Mouse (Mus musculus) CH12.LX (cell line): ENCODE data around the gene Cnih3. TPM values are rescaled to one million over a fixed set of nuclear protein-coding genes. Genes with fewer than 3 reads are reported as not detected.

Experiments
- DNase-seq: peaks from one replicate; pipeline ENCODE4 v3.0.0-alpha.2; 2013; ENCODE audit errors: extremely low read depth
- H3K27ac ChIP-seq: 2 replicates; pipeline ENCODE4 v1.5.1; 2012; ENCODE audit warnings: low read depth, mild to moderate bottlenecking, control low read depth, moderate library complexity; ENCODE audit not compliant: insufficient read depth
- H3K27me3 ChIP-seq: replicated peaks from 2 replicates; pipeline ENCODE3; 2012; ENCODE audit warnings: inconsistent platforms
- H3K36me3 ChIP-seq, 2 experiments: replicated peaks in 1 of 2; 2 replicates each; pipeline versions ENCODE3 to v1.6.1; 2012; ENCODE audit warnings: inconsistent platforms in 1 of 2, low read length in 1 of 2, mild to moderate bottlenecking in 1 of 2, mixed read lengths in 1 of 2, moderate library complexity in 1 of 2; ENCODE audit not compliant: control insufficient read depth in 1 of 2, insufficient read depth in 1 of 2
- H3K4me1 ChIP-seq, 2 experiments: 2 replicates each; pipeline ENCODE4 v1.6.1; 2012; ENCODE audit warnings: inconsistent platforms in 1 of 2, moderate library complexity in 1 of 2; ENCODE audit not compliant: insufficient read depth in 2 of 2, control insufficient read depth in 1 of 2
- H3K4me2 ChIP-seq: 2 replicates; pipeline ENCODE4 v1.6.1; 2012; ENCODE audit warnings: low read depth, mild to moderate bottlenecking, control low read depth; ENCODE audit not compliant: poor library complexity, insufficient read depth, severe bottlenecking
- H3K4me3 ChIP-seq, 3 experiments: fragments of 150-350 bp in 1 of 3; sonication (generic) in 1 of 3; replicated peaks in 1 of 3; 2 replicates each; pipeline versions ENCODE3 to v1.5.1; 2011 to 2012; ENCODE audit warnings: low read depth in 2 of 3, low read length in 2 of 3, mild to moderate bottlenecking in 2 of 3, moderate library complexity in 2 of 3, control low read depth in 1 of 3, improper control_type of control experiment in 1 of 3, inconsistent platforms in 1 of 3, mixed read lengths in 1 of 3; ENCODE audit not compliant: poor library complexity in 1 of 3
- H3K79me2 ChIP-seq: replicated peaks from 2 replicates; pipeline ENCODE4 v1.6.1; 2012; ENCODE audit warnings: mild to moderate bottlenecking, moderate library complexity; ENCODE audit not compliant: control insufficient read depth, poor library complexity, insufficient read depth, severe bottlenecking; ENCODE audit errors: extremely low read depth
- H3K9ac ChIP-seq: 2 replicates; pipeline ENCODE4 v1.6.1; 2012; ENCODE audit warnings: low read depth, mild to moderate bottlenecking, control low read depth, moderate library complexity; ENCODE audit not compliant: insufficient read depth
- H3K9me3 ChIP-seq: replicated peaks from 2 replicates; pipeline ENCODE3; 2012; ENCODE audit warnings: low read length, inconsistent platforms, mixed read lengths
- BHLHE40 ChIP-seq: IDR thresholded peaks from 2 replicates; pipeline ENCODE4 v1.6.1; 2011; ENCODE audit warnings: mild to moderate bottlenecking, low read depth, low read length, improper control_type of control experiment
- CHD1 ChIP-seq: IDR thresholded peaks from 2 replicates; pipeline ENCODE4 v1.6.1; 2012; ENCODE audit warnings: low read depth, low read length, improper control_type of control experiment, inconsistent platforms
- CTCF ChIP-seq, 2 experiments: IDR thresholded peaks in 1 of 2; conservative IDR thresholded peaks in 1 of 2; 2 replicates each; pipeline ENCODE4 v1.5.1; 2011 to 2012; ENCODE audit warnings: low read depth in 2 of 2, low read length in 2 of 2, improper control_type of control experiment in 1 of 2, inconsistent platforms in 1 of 2, mild to moderate bottlenecking in 1 of 2, moderate library complexity in 1 of 2
- ELF1 ChIP-seq: IDR thresholded peaks from 2 replicates; pipeline ENCODE4 v1.6.1; 2014; ENCODE audit warnings: low read depth, mild to moderate bottlenecking, inconsistent platforms, low read length, improper control_type of control experiment
- HCFC1 ChIP-seq: IDR thresholded peaks from 2 replicates; pipeline ENCODE4 v1.6.1; 2012; ENCODE audit warnings: low read depth, mild to moderate bottlenecking, inconsistent platforms, low read length, improper control_type of control experiment
- IRF4 ChIP-seq: IDR thresholded peaks from 2 replicates; pipeline ENCODE4 v1.6.1; 2014; ENCODE audit warnings: low read depth, mild to moderate bottlenecking, inconsistent platforms, low read length, improper control_type of control experiment
- JUN ChIP-seq: IDR thresholded peaks from 2 replicates; pipeline ENCODE4 v1.6.1; 2011; ENCODE audit warnings: low read depth, mild to moderate bottlenecking, low read length, improper control_type of control experiment, moderate library complexity; ENCODE audit not compliant: insufficient read depth
- JUND ChIP-seq: conservative IDR thresholded peaks from 2 replicates; pipeline ENCODE4 v1.6.1; 2011; ENCODE audit warnings: low read depth, low read length, improper control_type of control experiment
- MAZ ChIP-seq: IDR thresholded peaks from 2 replicates; pipeline ENCODE4 v1.6.1; 2012; ENCODE audit warnings: low read depth, mild to moderate bottlenecking, inconsistent platforms, low read length, improper control_type of control experiment, moderate library complexity
- MYC ChIP-seq: IDR thresholded peaks from 2 replicates; pipeline ENCODE4 v1.6.1; 2011; ENCODE audit warnings: low read depth, mild to moderate bottlenecking, improper control_type of control experiment, low read length
- NELFE ChIP-seq: IDR thresholded peaks from 2 replicates; pipeline ENCODE4 v1.6.1; 2011; ENCODE audit warnings: low read depth, low read length, improper control_type of control experiment
- NRF1 ChIP-seq: IDR thresholded peaks from 2 replicates; pipeline ENCODE4 v1.6.1; 2014; ENCODE audit warnings: low read depth, mild to moderate bottlenecking, inconsistent platforms, low read length, improper control_type of control experiment, moderate library complexity
- PAX5 ChIP-seq: IDR thresholded peaks from 2 replicates; pipeline ENCODE4 v1.6.1; 2012; ENCODE audit warnings: low read length, inconsistent platforms, mixed read lengths
- RAD21 ChIP-seq: IDR thresholded peaks from 2 replicates; pipeline ENCODE4 v1.6.1; 2011; ENCODE audit warnings: low read depth, mild to moderate bottlenecking, low read length, improper control_type of control experiment, moderate library complexity
- SMC3 ChIP-seq: IDR thresholded peaks from 2 replicates; pipeline ENCODE4 v1.6.1; 2011; ENCODE audit warnings: low read depth, low read length, improper control_type of control experiment
- TCF12 ChIP-seq: IDR thresholded peaks from 2 replicates; pipeline ENCODE4 v1.6.1; 2014; ENCODE audit warnings: low read depth, mild to moderate bottlenecking, inconsistent platforms, low read length, improper control_type of control experiment
- USF2 ChIP-seq: conservative IDR thresholded peaks from 2 replicates; pipeline ENCODE4 v1.6.1; 2011; ENCODE audit warnings: low read depth, low read length, improper control_type of control experiment
- ZNF384 ChIP-seq: IDR thresholded peaks from 2 replicates; pipeline ENCODE4 v1.6.1; 2012; ENCODE audit warnings: low read depth, low read length, improper control_type of control experiment, inconsistent platforms
- dilution Hi-C: fragments of 300-500 bp; cut with MboI; formaldehyde crosslinking; loops from 2 replicates; pipeline ENCODE4 v1.14.3; 2020; ENCODE audit warnings: low sequenced_read_pairs; ENCODE audit not compliant: extremely low pct_unique_long_range_greater_than_20kb, extremely low pct_ligation_motif_present
- in situ Hi-C: fragments of 300-500 bp; cut with MboI; formaldehyde crosslinking; loops from 3 replicates; pipeline ENCODE4 v1.14.3; 2019; ENCODE audit warnings: low sequenced_read_pairs, low pct_ligation_motif_present, low pct_unique_long_range_greater_than_20kb, mixed read lengths
- polyA plus RNA-seq: library from polyadenylated mRNA; unstranded; fragments of >175 nt; gene quantifications from 2 replicates; pipeline ENCODE4 v1.2.1, GENCODE M21; 2012; ENCODE audit warnings: low read depth; ENCODE audit not compliant: insufficient read length
- total RNA-seq, 2 experiments: library from RNA; depleted of rRNA; stranded (reverse); fragments of 300-350 nt in 1 of 2; fragments of >200 nt in 1 of 2; gene quantifications; 2 replicates each; pipeline ENCODE4 v1.2.3; 2012 to 2014

Cnih3 gene
- total and polyA plus RNA-seq, 3 experiments = not detected

DNA sequence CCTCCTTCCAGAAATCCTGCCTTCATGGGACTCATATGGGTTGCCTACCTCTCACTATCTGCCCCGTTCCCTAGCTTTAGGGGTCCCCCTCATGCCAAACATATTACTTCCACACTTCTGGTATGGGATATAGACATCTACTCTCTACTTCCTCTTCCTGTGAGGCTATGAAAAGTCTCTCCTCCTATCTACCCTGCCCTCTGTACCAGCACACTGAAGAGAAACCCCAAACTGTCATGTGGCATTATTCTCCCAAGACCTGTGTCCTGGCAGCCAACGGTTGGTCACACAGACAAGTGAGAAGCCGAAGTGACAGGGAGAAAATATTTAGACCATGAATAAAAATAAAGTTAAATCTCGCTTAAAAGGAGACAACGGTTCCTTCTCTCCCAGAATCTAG, 92.6 kb downstream of the Cnih3 start:
- no peaks in the 10 kb centered on the region for H3K27me3 ChIP-seq
- no peak for TF ChIP-seq NELFE
- H3K4me2 ChIP-seq = no peak overlapping the region
- H3K4me1 ChIP-seq = peaks cover 0 to 8% of the 10 kb centered on the region in 2 experiments; a peak in 2 of 4 replicates
- no peaks in the 10 kb centered on the region for H3K79me2 ChIP-seq
- no peaks in the 10 kb centered on the region for H3K9me3 ChIP-seq
- in situ Hi-C loops (no loop called here), dilution Hi-C loops (no loop called here)
- no peak overlapping the region for H3K4me3 ChIP-seq
- DNase-seq = no peak
- H3K27ac ChIP-seq = no peak overlapping the region
- no peaks in the 10 kb centered on the region for H3K36me3 ChIP-seq
- no peak overlapping the region for H3K9ac ChIP-seq

DNA sequence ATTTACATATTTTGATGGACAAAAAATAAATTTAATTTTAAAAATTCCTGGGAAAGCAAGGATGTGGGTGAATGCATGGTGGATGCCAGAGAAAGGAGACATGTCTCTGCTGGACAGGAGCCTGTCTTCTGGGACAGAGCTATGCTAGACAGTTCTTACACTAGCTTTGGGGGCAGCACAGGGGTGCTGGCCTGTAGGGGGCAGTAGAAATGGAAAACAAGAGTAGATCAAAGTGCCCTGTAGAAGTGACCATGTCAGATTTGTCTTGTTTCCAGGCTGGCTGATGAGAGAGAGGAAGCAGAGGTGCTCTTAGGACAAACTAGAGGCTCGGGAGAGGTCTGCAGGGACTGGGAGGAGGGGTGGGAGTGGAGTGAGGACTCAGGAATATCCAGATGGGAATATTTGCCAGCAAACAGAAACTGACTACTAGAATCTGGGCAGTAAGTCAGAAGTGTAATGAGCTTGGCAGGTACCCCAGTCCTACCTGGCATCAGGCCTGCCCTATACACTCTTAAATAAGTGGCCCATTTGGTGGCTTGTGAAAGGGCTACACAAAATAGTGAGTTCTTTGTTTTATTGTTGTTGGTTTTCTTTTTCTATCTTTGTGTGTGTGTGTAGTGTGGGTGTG, 93.3 kb downstream of the Cnih3 start:
- in situ Hi-C loops = no loop called here
- peak; percentile 55 for DNase-seq
- no peak overlapping the region for H3K9ac ChIP-seq
- no peaks in the 10 kb centered on the region for H3K9me3 ChIP-seq
- H3K4me2 ChIP-seq = no peak overlapping the region
- peaks cover 0 to 8% of the 10 kb centered on the region in 2 experiments; a peak in 2 of 4 replicates for H3K4me1 ChIP-seq
- H3K79me2 ChIP-seq = no peaks in the 10 kb centered on the region
- TF ChIP-seq CTCF (conservative IDR thresholded peaks at IDR 0.05 in 1 of 2, IDR thresholded peaks at IDR 0.05 in 1 of 2; ENCODE audit: low read depth in 2 of 2, low read length in 2 of 2) = peak; percentile 55 to 71
- no peak for TF ChIP-seq ELF1
- TF ChIP-seq HCFC1 = no peak
- TF ChIP-seq ZNF384 = no peak
- TF ChIP-seq IRF4 = no peak
- TF ChIP-seq NELFE = no peak
- no peak for TF ChIP-seq NRF1
- no peak for TF ChIP-seq JUND
- no peak for TF ChIP-seq MYC
- no peak for TF ChIP-seq PAX5
- no peak for TF ChIP-seq TCF12
- TF ChIP-seq BHLHE40 = no peak
- TF ChIP-seq SMC3 = peak; percentile 44
- TF ChIP-seq CHD1 = no peak
- TF ChIP-seq MAZ = no peak
- TF ChIP-seq JUN = no peak
- no peak for TF ChIP-seq USF2
- peak; percentile 15 for TF ChIP-seq RAD21
- dilution Hi-C loops = no loop called here
- no peak overlapping the region for H3K4me3 ChIP-seq
- no peaks in the 10 kb centered on the region for H3K36me3 ChIP-seq
- no peaks in the 10 kb centered on the region for H3K27me3 ChIP-seq
- no peak overlapping the region for H3K27ac ChIP-seq
